Mouse (Mus musculus) neural tube, embryonic 15.5 days (tissue): ENCODE data around the gene Gm45844. TPM values are rescaled to one million over a fixed set of nuclear protein-coding genes. Genes with fewer than 3 reads are reported as not detected.

Source experiments
- microRNA-seq: library from miRNA; unstranded; fragments of <30 nt; microRNA quantifications from one replicate; pipeline ENCODE4, GENCODE M21; 2017
- polyA plus RNA-seq: library from polyadenylated mRNA; unstranded; fragments of >200 nt; fragmentation: Nextera tagmentation; extraction: Ambion mirVana; gene quantifications from 2 replicates; pipeline ENCODE4 v1.2.1, GENCODE M21; 2015

Gene Gm45844
- polyA plus RNA-seq, 1 experiment from 2014 or later = 12.6 TPM

Small RNA genes within 50 kb of the gene (microRNA-seq; reads per million reads assigned to microRNA genes)
- 1.2 reads per million for gene Mir5620

Other genes starting within 250 kb of the Gm45844 start
- 18.5 and 20.2 TPM in 2 replicates for gene Zfp954, start 156.8 kb downstream of the Gm45844 start, polyA plus RNA-seq
- gene Zfp773, start 141.5 kb downstream of the Gm45844 start, polyA plus RNA-seq = 12.4 and 12.8 TPM in 2 replicates
- gene Zfp418, start 107.0 kb downstream of the Gm45844 start, polyA plus RNA-seq = 2.7 and 3.0 TPM in 2 replicates
- 8.0 and 8.8 TPM in 2 replicates for gene Zfp772, start 68.3 kb downstream of the Gm45844 start, polyA plus RNA-seq
- gene Vmn2r29, start 31.0 kb downstream of the Gm45844 start, polyA plus RNA-seq = 1.1 and 2.3 TPM in 2 replicates
- 168 and 192 TPM in 2 replicates for gene Clcn4, start 22.6 kb upstream of the Gm45844 start, polyA plus RNA-seq
- gene Vmn2r30, start 59.3 kb upstream of the Gm45844 start, polyA plus RNA-seq = not detected in 2 replicates
- not detected in 2 replicates for gene Gm45783, start 96.3 kb upstream of the Gm45844 start, polyA plus RNA-seq
- 0.01 TPM in 1 of 2 replicates, not detected in the other for gene Vmn2r31, start 121.4 kb upstream of the Gm45844 start, polyA plus RNA-seq
- gene Vmn2r32, start 201.7 kb upstream of the Gm45844 start, polyA plus RNA-seq = not detected in 2 replicates